Mouse (Mus musculus) midbrain, embryonic 15.5 days (tissue): Measurements from ENCODE around the gene 4930523C07Rik. TPM values are rescaled to one million over a fixed set of nuclear protein-coding genes. Genes with fewer than 3 reads are reported as not detected.

Experiments used
- ATAC-seq: fragments of 200-750 bp; cut with Nextera tagmentation; replicated peaks from 2 replicates; pipeline ENCODE4 v1.8.0; 2017; ENCODE audit warnings: moderate TSS enrichment
- H3K27ac ChIP-seq: fragments of 300-500 bp; sonication (generic); 2 replicates; pipeline ENCODE4 v1.5.1; 2015; ENCODE audit warnings: mild to moderate bottlenecking, inconsistent platforms
- H3K27me3 ChIP-seq: fragments of 300-500 bp; sonication (generic); replicated peaks from 2 replicates; pipeline ENCODE4 v1.6.1; 2015; ENCODE audit warnings: inconsistent platforms
- H3K36me3 ChIP-seq: fragments of 300-500 bp; sonication (generic); replicated peaks from 2 replicates; pipeline ENCODE4 v1.6.1; 2015; ENCODE audit warnings: inconsistent platforms
- H3K4me1 ChIP-seq: fragments of 300-500 bp; sonication (generic); 2 replicates; pipeline ENCODE4 v1.6.1; 2015; ENCODE audit warnings: inconsistent platforms
- H3K4me2 ChIP-seq: fragments of 300-500 bp; sonication (generic); 2 replicates; pipeline ENCODE4 v1.6.1; 2015; ENCODE audit warnings: inconsistent platforms, mild to moderate bottlenecking, moderate library complexity
- H3K4me3 ChIP-seq: fragments of 300-500 bp; sonication (generic); 2 replicates; pipeline ENCODE4 v1.5.1; 2015; ENCODE audit warnings: mild to moderate bottlenecking, inconsistent platforms
- H3K9ac ChIP-seq: fragments of 300-500 bp; sonication (generic); 2 replicates; pipeline ENCODE4 v1.6.1; 2015; ENCODE audit warnings: mild to moderate bottlenecking, inconsistent platforms
- H3K9me3 ChIP-seq: fragments of 300-500 bp; sonication (generic); 2 replicates; pipeline ENCODE4 v1.6.1; 2016; ENCODE audit warnings: inconsistent platforms
- WGBS: fragments of 180-500 bp; shearing (Covaris S2); methylation state at CpG from one replicate; pipeline ENCODE4 v1.1.7; 2015; ENCODE audit warnings: mixed read lengths; 5-methylcytosine and 5-hydroxymethylcytosine counted together
- polyA plus RNA-seq: library from polyadenylated mRNA; unstranded; fragments of >200 nt; fragmentation: Nextera tagmentation; extraction: Ambion mirVana; gene quantifications from 2 replicates; pipeline ENCODE4 v1.2.1, GENCODE M21; 2015

4930523C07Rik gene
- polyA plus RNA-seq, 1 experiment from 2014 or later = 1.7 TPM

- no peak overlapping the region for H3K4me3 ChIP-seq
- H3K36me3 ChIP-seq = no peaks in the 10 kb centered on the region
- WGBS = 92% methylated on average over 6 of the region's 6 CpGs
- no peak overlapping the region for H3K27ac ChIP-seq
- no peaks in the 10 kb centered on the region for H3K9me3 ChIP-seq
- ATAC-seq = no peak
- no peaks in the 10 kb centered on the region for H3K27me3 ChIP-seq
- H3K4me1 ChIP-seq = no peaks in the 10 kb centered on the region
- H3K4me2 ChIP-seq = no peak overlapping the region
- H3K9ac ChIP-seq = no peak overlapping the region
Measured at GRCm38 (mm10) chr1:160050898-160051297, 6.7 kb downstream of the 4930523C07Rik start.

- H3K27me3 ChIP-seq = no peaks in the 10 kb centered on the region
- H3K4me2 ChIP-seq = no peak overlapping the region
- H3K9me3 ChIP-seq = no peaks in the 10 kb centered on the region
- no peak overlapping the region for H3K27ac ChIP-seq
- H3K4me1 ChIP-seq = no peaks in the 10 kb centered on the region
- ATAC-seq = no peak
- H3K4me3 ChIP-seq = no peak overlapping the region
- no peak overlapping the region for H3K9ac ChIP-seq
- H3K36me3 ChIP-seq = no peaks in the 10 kb centered on the region
- 91% methylated on average over 2 of the region's 2 CpGs for WGBS
Measured at GRCm38 (mm10) chr1:160052556-160053315, 8.6 kb downstream of the 4930523C07Rik start.

GRCm38 (mm10) chr1:160053510-160054305, 9.5 kb downstream of the 4930523C07Rik start:
- no peak for ATAC-seq
- H3K36me3 ChIP-seq = no peaks in the 10 kb centered on the region
- H3K27me3 ChIP-seq = no peaks in the 10 kb centered on the region
- no peak overlapping the region for H3K9ac ChIP-seq
- H3K9me3 ChIP-seq = no peaks in the 10 kb centered on the region
- no peak overlapping the region for H3K4me3 ChIP-seq
- H3K4me2 ChIP-seq = no peak overlapping the region
- H3K4me1 ChIP-seq = no peaks in the 10 kb centered on the region
- H3K27ac ChIP-seq = no peak overlapping the region
- 82% methylated on average over 5 of the region's 5 CpGs for WGBS

- Histone ChIP-seq H3K4me1 (no peaks in the 10 kb centered on the region), H3K9me3 (no peaks in the 10 kb centered on the region), H3K27me3 (no peaks in the 10 kb centered on the region), H3K4me3 (no peak overlapping the region), H3K27ac (no peak overlapping the region), H3K9ac (no peak overlapping the region), H3K36me3 (no peaks in the 10 kb centered on the region), H3K4me2 (no peak overlapping the region)
- no peak for ATAC-seq
- WGBS = 85% methylated on average over 5 of the region's 5 CpGs
Measured at GRCm38 (mm10) chr1:160054366-160055078, 10.3 kb downstream of the 4930523C07Rik start.

- no peak for ATAC-seq
- no peaks in the 10 kb centered on the region for H3K36me3 ChIP-seq
- no peak overlapping the region for H3K9ac ChIP-seq
- no peak overlapping the region for H3K4me2 ChIP-seq
- WGBS = 72% methylated on average over 3 of the region's 3 CpGs
- no peaks in the 10 kb centered on the region for H3K27me3 ChIP-seq
- no peaks in the 10 kb centered on the region for H3K9me3 ChIP-seq
- no peak overlapping the region for H3K4me3 ChIP-seq
- H3K27ac ChIP-seq = no peak overlapping the region
- H3K4me1 ChIP-seq = no peaks in the 10 kb centered on the region
Measured at GRCm38 (mm10) chr1:160057657-160058056, 13.5 kb downstream of the 4930523C07Rik start.

GRCm38 (mm10) chr1:160059908-160060307, 15.7 kb downstream of the 4930523C07Rik start:
- Histone ChIP-seq H3K36me3 (no peaks in the 10 kb centered on the region), H3K4me1 (no peaks in the 10 kb centered on the region), H3K4me2 (no peak overlapping the region), H3K27ac (no peak overlapping the region), H3K4me3 (no peak overlapping the region), H3K9me3 (no peaks in the 10 kb centered on the region), H3K27me3 (no peaks in the 10 kb centered on the region), H3K9ac (no peak overlapping the region)
- ATAC-seq = no peak
- WGBS = 82% methylated on average over 1 of the region's 1 CpGs

- no peak overlapping the region for H3K27ac ChIP-seq
- H3K27me3 ChIP-seq = no peaks in the 10 kb centered on the region
- H3K36me3 ChIP-seq = no peaks in the 10 kb centered on the region
- H3K9ac ChIP-seq = no peak overlapping the region
- H3K4me2 ChIP-seq = no peak overlapping the region
- no peak for ATAC-seq
- H3K4me1 ChIP-seq = no peaks in the 10 kb centered on the region
- H3K4me3 ChIP-seq = no peak overlapping the region
- 81% methylated on average over 6 of the region's 6 CpGs for WGBS
- H3K9me3 ChIP-seq = no peaks in the 10 kb centered on the region
Measured at GRCm38 (mm10) chr1:160060542-160060941, 16.4 kb downstream of the 4930523C07Rik start.

GRCm38 (mm10) chr1:160061321-160061720, 17.1 kb downstream of the 4930523C07Rik start:
- no peak overlapping the region for H3K4me2 ChIP-seq
- no peak overlapping the region for H3K9ac ChIP-seq
- WGBS = 86% methylated on average over 5 of the region's 5 CpGs
- H3K27ac ChIP-seq = no peak overlapping the region
- no peaks in the 10 kb centered on the region for H3K36me3 ChIP-seq
- H3K4me1 ChIP-seq = no peaks in the 10 kb centered on the region
- H3K4me3 ChIP-seq = no peak overlapping the region
- ATAC-seq = no peak
- no peaks in the 10 kb centered on the region for H3K27me3 ChIP-seq
- no peaks in the 10 kb centered on the region for H3K9me3 ChIP-seq

GRCm38 (mm10) chr1:160061725-160062366, 17.7 kb downstream of the 4930523C07Rik start:
- whole genome bisulfite sequencing = 58% methylated on average over 3 of the region's 3 CpGs
- Histone ChIP-seq H3K4me2 (no peak overlapping the region), H3K9ac (no peak overlapping the region), H3K4me1 (no peaks in the 10 kb centered on the region), H3K4me3 (no peak overlapping the region), H3K9me3 (no peaks in the 10 kb centered on the region), H3K27ac (no peak overlapping the region), H3K36me3 (no peaks in the 10 kb centered on the region), H3K27me3 (no peaks in the 10 kb centered on the region)
- no peak for ATAC-seq

- no peak for ATAC-seq
- Histone ChIP-seq H3K4me2 (no peak overlapping the region), H3K4me1 (no peaks in the 10 kb centered on the region), H3K4me3 (no peak overlapping the region), H3K9me3 (no peaks in the 10 kb centered on the region), H3K36me3 (no peaks in the 10 kb centered on the region), H3K27ac (no peak overlapping the region), H3K9ac (no peak overlapping the region), H3K27me3 (no peaks in the 10 kb centered on the region)
- WGBS = 70% methylated on average over 7 of the region's 7 CpGs
Measured at GRCm38 (mm10) chr1:160064547-160065144, 20.5 kb downstream of the 4930523C07Rik start.

GRCm38 (mm10) chr1:160078882-160079661, 34.9 kb downstream of the 4930523C07Rik start:
- no peak for ATAC-seq
- Histone ChIP-seq H3K27ac (no peak overlapping the region), H3K4me1 (no peaks in the 10 kb centered on the region), H3K9ac (no peak overlapping the region), H3K27me3 (no peaks in the 10 kb centered on the region), H3K9me3 (no peaks in the 10 kb centered on the region), H3K4me3 (no peak overlapping the region), H3K36me3 (no peaks in the 10 kb centered on the region), H3K4me2 (no peak overlapping the region)
- WGBS = 82% methylated on average over 14 of the region's 14 CpGs
